Mouse (Mus musculus): Measurements from ENCODE around the gene Nos3.

DNA sequence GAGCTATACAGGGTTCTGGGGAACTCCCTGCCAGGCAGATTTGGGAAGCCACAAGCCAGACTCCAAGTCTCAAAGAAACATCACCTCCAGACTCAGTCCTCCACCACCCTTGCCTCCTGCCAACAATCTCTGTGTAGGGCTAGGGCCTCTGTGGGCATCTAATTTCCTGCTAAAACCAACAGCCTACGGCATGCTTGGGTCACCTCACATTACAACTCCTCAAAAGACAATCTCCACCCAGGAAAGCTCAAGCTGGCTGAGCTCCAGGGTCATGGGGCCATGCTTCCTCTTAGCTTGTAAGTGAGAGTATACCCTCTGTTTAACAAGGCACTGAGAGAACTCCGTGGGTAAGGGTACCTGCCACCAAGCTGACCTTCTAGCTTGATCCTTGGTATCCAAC lies 26.8 kb upstream of the Nos3 start:
- TF ChIP-seq GATA1 (IDR thresholded peaks at IDR 0.05; ENCODE audit: borderline replicate concordance, low read length) (no peak), FLI1 (IDR thresholded peaks at IDR 0.05; ENCODE audit: low read length) (no peak)
